Mouse (Mus musculus) liver (tissue): ENCODE results near the gene Slc6a1.

Experiments
- DNase-seq: peaks from one replicate; pipeline ENCODE4 v3.0.0-alpha.2; 2020; ENCODE audit warnings: mixed read lengths

Gene Slc6a1

DNA sequence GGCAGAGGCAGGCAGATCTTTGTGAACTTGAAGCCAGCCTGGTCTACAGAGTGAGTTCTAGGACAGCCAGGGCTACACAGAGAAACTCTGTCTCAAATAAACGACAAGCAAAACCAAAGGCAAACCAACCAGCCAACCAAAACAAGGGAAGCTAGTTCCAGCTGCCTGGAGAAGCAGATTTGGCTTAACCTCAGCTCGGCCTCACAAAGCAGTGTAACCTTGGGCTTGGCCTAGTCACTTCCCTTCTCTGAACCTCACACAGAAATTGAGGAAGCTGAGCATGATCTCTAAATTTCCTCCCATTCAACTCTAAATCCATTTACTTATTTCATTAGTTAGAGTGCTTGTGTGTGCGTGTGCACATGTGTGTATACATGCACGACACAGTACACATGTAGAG is 79.9 kb downstream of the Slc6a1 start:
- DNase-seq: no peak

GRCm38 (mm10) chr6:114363740-114364139 is 81.3 kb downstream of the Slc6a1 start:
- DNase-seq: no peak

- no peak for DNase-seq
Measured at GRCm38 (mm10) chr6:114364734-114365133, 82.3 kb downstream of the Slc6a1 start.

DNA sequence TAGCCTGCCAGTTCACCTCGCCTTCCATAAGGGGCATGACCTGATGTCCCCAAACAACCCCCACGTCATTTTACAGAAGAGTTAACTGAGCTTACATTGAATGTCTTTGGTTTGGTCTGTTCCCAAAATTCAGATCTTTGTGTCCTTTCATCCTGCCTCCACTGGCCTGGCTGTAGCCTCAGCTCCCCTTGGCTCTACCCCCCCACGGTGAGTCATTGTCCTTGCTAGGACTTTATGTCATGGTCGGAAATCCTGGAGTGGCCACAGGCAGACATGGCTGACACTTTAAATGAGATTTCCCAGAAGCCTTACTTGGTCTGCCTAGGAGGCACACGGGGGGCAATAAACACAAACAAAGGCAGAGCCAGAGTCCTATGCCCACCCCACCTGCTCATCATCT is 83.8 kb downstream of the Slc6a1 start:
- no peak for DNase-seq
